Mouse (Mus musculus): ENCODE measurements around the gene Rrn3. TPM values are rescaled to one million over a fixed set of nuclear protein-coding genes. Genes with fewer than 3 reads are reported as not detected.
"Not testable (repeated sequence)": the region's sequence is repeated elsewhere in the genome, so short reads cannot be mapped to it uniquely, and the experiment has no call there.

The Rrn3 gene
- polyA plus RNA-seq, 1 experiment from 2014 or later: 70.6 TPM

DNA sequence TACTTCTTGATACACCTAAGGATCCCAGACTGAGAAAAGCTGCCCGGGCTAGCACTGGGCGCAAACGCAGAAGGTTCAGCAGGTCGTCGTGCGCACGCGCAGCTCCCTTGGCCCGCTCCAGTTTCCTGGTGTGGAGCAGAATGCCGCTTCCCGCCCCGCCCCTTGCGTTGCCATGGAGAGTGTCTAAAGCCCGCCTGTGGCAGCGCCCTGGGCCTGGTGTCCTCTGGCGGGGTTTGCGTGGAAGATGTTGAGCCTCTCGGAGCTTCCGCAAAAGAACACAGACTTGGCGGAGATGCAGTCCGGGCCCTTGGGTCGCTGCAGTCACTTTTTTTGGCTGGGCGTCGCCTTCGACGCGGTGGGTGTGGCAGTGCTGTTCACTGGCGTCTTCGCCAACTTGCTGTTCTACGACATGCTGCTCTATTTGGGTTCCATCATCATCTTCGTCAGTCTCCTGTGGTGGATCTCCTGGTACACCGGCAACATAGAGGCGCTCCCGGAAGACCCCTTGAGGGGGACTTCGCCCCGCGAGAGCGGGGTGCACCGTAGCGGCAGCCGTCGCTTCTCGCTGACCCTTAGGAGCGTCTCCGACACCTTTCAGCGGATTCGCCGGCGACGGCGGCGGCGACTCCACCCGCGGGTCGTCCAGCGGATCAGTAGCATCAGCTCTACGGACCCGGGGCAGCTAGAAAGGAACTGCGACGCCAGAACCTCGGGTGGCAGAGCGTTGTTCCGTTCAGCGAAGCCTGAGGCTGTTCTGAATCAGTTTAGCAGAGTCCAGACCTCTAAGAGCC lies 25.9 kb upstream of the Rrn3 start:
- peak overlapping the region; percentile 37; the same call in 1 of the 2 replicates for H3K27ac ChIP-seq
- no peaks in the 10 kb centered on the region for H3K36me3 ChIP-seq
- no peaks in the 10 kb centered on the region for H3K27me3 ChIP-seq (ENCODE audit: insufficient read depth, poor library complexity, severe bottlenecking)
- no peaks in the 10 kb centered on the region for H3K4me1 ChIP-seq
- DNase-seq (ENCODE audit: low spot score): peak; percentile 97
- under 1% methylated on average over 65 of the region's 65 CpGs for WGBS
- peak overlapping the region; percentile 78 for H3K4me3 ChIP-seq
- H3K9me3 ChIP-seq: no peaks in the 10 kb centered on the region

DNA sequence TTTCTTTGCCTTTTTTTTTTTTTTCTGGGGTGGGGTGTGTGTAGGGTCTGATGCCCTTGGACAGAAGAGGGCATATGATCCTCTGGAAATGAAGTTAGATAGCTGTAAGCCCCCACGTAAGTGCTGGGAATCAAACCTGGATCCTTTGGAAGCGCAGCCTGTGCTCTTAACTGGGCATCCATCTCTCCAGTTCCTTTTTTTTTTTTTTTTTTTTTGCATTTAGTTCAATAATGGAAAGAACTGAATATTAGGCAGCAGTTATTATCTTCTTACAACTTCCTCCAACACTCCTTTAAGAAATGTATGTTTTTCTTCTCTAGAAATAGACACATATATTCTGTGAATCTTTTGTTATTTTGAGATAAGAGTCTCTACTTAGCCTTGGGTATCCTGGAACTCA lies 22.7 kb upstream of the Rrn3 start:
- Histone ChIP-seq H3K27me3 (ENCODE audit: insufficient read depth, poor library complexity, severe bottlenecking) (no peaks in the 10 kb centered on the region), H3K4me1 (no peaks in the 10 kb centered on the region), H3K36me3 (no peaks in the 10 kb centered on the region), H3K27ac (no peak overlapping the region), H3K9me3 (no peaks in the 10 kb centered on the region), H3K4me3 (no peak overlapping the region)
- DNase-seq (ENCODE audit: low spot score): no peak
- 94% methylated on average over 2 of the region's 2 CpGs for WGBS

DNA sequence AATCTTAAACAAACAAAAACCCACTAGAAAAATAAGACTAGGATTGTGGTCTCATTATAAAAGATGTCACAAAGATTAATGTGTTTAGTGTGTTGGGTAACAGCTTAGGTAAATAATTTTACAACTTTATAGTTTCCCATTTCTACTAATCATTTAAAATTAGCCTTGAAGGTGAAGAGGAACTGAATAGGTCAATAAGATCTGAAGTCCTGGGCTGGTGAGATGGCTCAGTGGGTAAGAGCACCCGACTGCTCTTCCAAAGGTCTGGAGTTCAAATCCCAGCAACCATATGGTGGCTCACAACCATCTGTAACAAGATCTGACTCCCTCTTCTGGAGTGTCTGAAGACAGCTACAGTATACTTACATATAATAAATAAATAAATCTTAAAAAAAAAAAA lies 17.7 kb upstream of the Rrn3 start:
- 84% methylated on average over 1 of the region's 1 CpGs for WGBS
- not testable (repeated sequence) for DNase-seq (ENCODE audit: low spot score); H3K4me1 ChIP-seq; H3K36me3 ChIP-seq; H3K9me3 ChIP-seq; H3K27ac ChIP-seq; H3K27me3 ChIP-seq (ENCODE audit: insufficient read depth, poor library complexity, severe bottlenecking); H3K4me3 ChIP-seq

DNA sequence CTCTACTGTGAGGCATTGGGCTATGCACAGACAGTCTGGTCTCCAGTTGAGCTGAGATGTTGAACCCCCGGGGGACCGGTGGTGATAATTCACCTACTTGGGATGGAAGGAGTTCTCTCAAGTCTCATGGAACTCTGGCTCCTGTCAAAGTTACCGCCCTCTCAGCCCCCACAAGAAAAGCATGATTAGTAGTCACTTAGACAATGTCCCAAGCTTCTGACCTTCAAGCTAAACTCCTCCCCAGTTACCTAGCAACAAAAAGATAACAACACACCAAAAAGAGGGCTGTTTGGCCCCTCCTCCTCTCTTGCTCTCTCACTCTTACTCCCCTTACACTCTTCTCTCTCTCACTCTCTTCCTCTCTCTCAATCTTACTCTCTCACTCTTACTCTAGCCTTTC lies 16.0 kb upstream of the Rrn3 start:
- no peaks in the 10 kb centered on the region for H3K4me1 ChIP-seq
- DNase-seq (ENCODE audit: low spot score): no peak
- 46% methylated on average over 3 of the region's 3 CpGs for WGBS
- no peak overlapping the region for H3K27ac ChIP-seq
- H3K4me3 ChIP-seq: no peak overlapping the region
- no peaks in the 10 kb centered on the region for H3K36me3 ChIP-seq
- no peaks in the 10 kb centered on the region for H3K27me3 ChIP-seq (ENCODE audit: insufficient read depth, poor library complexity, severe bottlenecking)
- no peaks in the 10 kb centered on the region for H3K9me3 ChIP-seq

DNA sequence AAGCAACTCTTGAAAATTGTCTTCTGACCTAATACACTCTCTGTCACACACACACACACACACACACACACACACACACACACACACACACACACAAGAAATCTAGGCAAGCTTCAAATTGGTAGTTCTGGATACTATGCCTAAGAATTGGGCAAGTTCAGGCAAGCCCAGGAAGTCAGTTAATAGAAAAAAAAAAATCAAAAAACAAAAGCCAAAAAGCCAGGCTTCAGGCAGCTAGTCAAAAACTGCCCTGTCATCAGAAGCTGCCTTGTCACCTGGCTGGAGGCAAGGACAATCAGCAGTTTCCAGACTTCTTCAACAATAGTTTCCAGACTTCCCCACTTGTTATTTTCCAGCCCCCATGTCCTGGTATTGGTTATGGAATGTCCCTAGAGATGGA lies 14.1 kb upstream of the Rrn3 start:
- no peaks in the 10 kb centered on the region for H3K4me1 ChIP-seq
- no peaks in the 10 kb centered on the region for H3K9me3 ChIP-seq
- no peaks in the 10 kb centered on the region for H3K27me3 ChIP-seq (ENCODE audit: insufficient read depth, poor library complexity, severe bottlenecking)
- H3K36me3 ChIP-seq: no peaks in the 10 kb centered on the region
- no peak for DNase-seq (ENCODE audit: low spot score)
- no peak overlapping the region for H3K4me3 ChIP-seq
- no peak overlapping the region for H3K27ac ChIP-seq

DNA sequence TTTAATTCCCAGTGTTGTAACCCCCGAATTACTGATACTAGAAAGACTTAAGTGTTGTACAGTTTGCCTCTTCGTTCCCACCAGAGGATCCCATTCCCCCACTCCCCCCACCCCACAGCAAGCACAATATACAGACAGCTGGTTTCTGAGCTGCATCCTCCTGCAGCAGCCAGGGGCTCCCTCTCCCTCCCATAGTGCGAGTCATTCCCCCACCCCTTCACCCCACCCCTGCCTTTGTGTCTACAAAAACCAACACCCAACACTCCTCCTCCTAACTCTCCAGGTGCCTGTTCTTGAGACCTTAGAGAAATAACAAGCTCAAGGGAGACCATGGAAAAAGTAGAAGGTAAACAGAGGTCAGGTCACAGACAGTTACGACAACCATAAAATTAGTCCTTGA lies 8.9 kb upstream of the Rrn3 start:
- not testable (repeated sequence) for H3K27me3 ChIP-seq (ENCODE audit: insufficient read depth, poor library complexity, severe bottlenecking); H3K9me3 ChIP-seq; H3K36me3 ChIP-seq; H3K4me3 ChIP-seq; DNase-seq (ENCODE audit: low spot score); H3K27ac ChIP-seq; H3K4me1 ChIP-seq
- WGBS: 69% methylated on average over 4 of the region's 4 CpGs

DNA sequence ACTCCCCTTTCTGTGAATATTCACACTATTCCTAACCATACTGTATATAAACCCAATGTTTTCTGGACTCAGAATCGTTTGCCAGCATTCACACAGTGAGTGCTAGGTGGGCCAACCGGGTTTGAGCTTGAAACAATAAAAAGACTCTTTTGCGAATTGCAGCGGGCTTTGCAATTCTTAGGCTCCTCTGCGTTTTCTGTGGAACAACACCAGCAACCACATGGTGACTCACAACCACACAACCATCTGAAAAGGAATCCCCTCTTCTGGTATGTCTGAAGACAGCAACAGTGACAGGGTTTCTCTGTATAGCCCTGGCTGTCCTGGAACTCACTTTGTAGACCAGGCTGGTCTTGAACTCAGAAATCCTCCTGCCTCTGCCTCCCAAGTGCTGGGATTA lies 8.5 kb upstream of the Rrn3 start:
- DNase-seq (ENCODE audit: low spot score); H3K4me3 ChIP-seq; H3K27ac ChIP-seq; H3K27me3 ChIP-seq (ENCODE audit: insufficient read depth, poor library complexity, severe bottlenecking); H3K4me1 ChIP-seq; H3K9me3 ChIP-seq; H3K36me3 ChIP-seq: not testable (repeated sequence)
- 80% methylated on average over 5 of the region's 5 CpGs for WGBS

DNA sequence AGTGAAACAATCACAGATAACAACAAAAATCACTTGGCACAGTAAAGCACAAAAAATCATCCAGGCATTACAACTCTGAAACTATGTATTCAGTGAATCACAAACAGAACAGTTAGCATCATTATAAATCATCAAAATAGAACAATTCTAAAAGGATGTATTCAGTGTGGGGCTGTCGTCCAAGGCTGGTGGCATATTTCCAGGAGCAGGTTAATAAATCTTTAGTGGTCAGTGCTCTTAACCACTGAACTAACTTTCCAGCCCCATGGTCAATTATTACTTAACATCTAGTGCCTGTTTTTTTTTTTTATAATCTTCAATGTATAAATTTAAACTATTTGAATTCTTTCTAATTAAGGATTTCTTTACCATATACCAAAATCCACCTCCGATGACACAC lies 6.5 kb upstream of the Rrn3 start:
- not testable (repeated sequence) for H3K4me1 ChIP-seq; H3K9me3 ChIP-seq; DNase-seq (ENCODE audit: low spot score); H3K27me3 ChIP-seq (ENCODE audit: insufficient read depth, poor library complexity, severe bottlenecking); H3K4me3 ChIP-seq; H3K36me3 ChIP-seq; H3K27ac ChIP-seq
- WGBS: 90% methylated on average over 2 of the region's 2 CpGs

DNA sequence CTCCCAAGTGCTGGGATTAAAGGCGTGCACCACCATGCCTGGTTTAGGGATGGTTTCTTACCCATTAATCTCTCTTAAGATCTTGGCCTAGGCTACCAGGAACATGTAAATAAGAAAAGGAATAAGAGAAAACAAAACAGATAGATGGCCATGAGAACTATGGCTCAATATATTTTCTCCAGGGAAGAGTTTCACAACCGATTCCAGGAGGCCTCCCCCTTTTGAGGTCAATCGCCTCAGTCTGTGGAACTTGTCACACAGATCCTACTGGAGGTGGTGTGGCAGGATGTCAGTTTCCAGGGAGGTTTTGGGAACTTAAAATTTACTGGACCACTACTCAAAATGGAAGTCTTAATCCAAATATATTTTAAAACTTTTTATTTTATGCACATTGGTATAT lies 5.9 kb upstream of the Rrn3 start:
- not testable (repeated sequence) for H3K27me3 ChIP-seq (ENCODE audit: insufficient read depth, poor library complexity, severe bottlenecking); H3K27ac ChIP-seq; H3K4me3 ChIP-seq; DNase-seq (ENCODE audit: low spot score); H3K9me3 ChIP-seq; H3K36me3 ChIP-seq; H3K4me1 ChIP-seq
- WGBS: 86% methylated on average over 3 of the region's 3 CpGs

DNA sequence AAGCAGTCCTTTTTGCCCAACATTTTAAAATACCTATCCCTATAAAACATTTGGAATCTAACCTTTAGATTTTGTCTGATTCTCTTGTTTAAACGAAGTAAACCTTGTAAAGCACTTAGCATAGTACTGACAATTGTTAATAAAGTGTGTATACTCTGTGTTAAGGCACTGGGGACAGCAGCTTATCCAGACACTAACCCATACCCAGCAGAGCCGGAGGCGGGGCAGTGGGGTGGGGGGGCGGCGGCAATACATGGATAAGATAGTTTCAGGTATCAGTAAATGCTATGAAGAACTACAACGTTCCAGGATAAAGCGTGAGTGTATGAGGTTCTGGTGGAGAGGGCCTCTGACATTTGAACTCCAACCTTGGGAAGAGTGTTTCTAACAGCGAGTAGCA lies 708 bp downstream of the Rrn3 start:
- WGBS: 21% methylated on average over 8 of the region's 8 CpGs
- Histone ChIP-seq H3K9me3 (0 out of 2 replicates have a peak, but pooled peaks cover 4% of the 10 kb centered on the region), H3K27me3 (ENCODE audit: insufficient read depth, poor library complexity, severe bottlenecking) (no peaks in the 10 kb centered on the region), H3K27ac (peak overlapping the region; percentile 95; the same call in 1 of the 2 replicates), H3K4me1 (peaks cover 13% of the 10 kb centered on the region), H3K36me3 (peaks cover 44% of the 10 kb centered on the region), H3K4me3 (peak overlapping the region; percentile 84)
- DNase-seq (ENCODE audit: low spot score): no peak

DNA sequence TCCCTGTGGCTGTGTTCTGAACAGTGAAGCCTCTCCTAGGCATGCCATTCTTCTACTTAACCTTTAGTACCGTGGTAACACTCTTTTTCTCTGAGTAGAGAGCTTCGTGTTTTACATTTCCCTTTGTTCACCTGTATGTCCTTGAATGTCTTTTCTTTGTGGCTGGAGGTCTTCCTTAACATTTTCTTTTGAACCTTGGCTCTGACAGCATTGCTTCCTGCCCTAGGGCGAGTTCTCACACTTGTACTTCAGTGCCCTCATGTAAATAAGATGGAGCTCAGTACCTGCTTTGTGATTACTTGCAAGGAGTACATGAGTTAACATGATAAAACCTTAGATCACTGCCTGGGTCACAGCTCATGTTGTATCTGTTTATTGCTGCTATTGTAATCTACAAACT lies 5.4 kb downstream of the Rrn3 start:
- H3K4me1 ChIP-seq: peaks cover 7% of the 10 kb centered on the region; the same call in 1 of the 2 replicates
- no peak overlapping the region for H3K27ac ChIP-seq
- no peaks in the 10 kb centered on the region for H3K27me3 ChIP-seq (ENCODE audit: insufficient read depth, poor library complexity, severe bottlenecking)
- H3K36me3 ChIP-seq: peaks cover 80% of the 10 kb centered on the region
- DNase-seq (ENCODE audit: low spot score): no peak
- no peak overlapping the region for H3K4me3 ChIP-seq
- H3K9me3 ChIP-seq: no peaks in the 10 kb centered on the region
- WGBS: 84% methylated on average over 3 of the region's 3 CpGs

DNA sequence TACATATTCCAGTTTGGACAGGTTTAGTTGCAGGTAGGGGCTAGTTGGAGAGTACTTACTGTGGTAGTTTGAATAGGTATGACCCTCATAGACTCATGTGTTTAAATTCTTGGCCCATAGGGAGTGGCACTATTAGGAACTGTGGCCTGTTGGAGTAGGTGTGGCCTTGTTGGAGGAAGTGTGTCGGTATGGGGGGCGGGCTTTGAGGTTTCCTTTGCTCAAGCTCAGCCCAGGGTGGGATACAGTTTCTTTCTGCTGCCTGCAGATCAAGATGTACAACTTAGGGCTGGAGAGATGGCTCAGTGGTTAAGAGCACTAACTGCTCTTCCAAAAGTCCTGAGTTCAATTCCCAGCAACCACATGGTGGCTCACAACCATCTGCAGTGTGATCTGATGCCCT lies 12.9 kb downstream of the Rrn3 start:
- H3K4me1 ChIP-seq; H3K4me3 ChIP-seq; H3K9me3 ChIP-seq; H3K27me3 ChIP-seq (ENCODE audit: insufficient read depth, poor library complexity, severe bottlenecking); H3K27ac ChIP-seq: not testable (repeated sequence)
- peaks cover 95% of the 10 kb centered on the region for H3K36me3 ChIP-seq
- WGBS: 84% methylated on average over 2 of the region's 2 CpGs
- peak; percentile 53 for DNase-seq (ENCODE audit: low spot score)

DNA sequence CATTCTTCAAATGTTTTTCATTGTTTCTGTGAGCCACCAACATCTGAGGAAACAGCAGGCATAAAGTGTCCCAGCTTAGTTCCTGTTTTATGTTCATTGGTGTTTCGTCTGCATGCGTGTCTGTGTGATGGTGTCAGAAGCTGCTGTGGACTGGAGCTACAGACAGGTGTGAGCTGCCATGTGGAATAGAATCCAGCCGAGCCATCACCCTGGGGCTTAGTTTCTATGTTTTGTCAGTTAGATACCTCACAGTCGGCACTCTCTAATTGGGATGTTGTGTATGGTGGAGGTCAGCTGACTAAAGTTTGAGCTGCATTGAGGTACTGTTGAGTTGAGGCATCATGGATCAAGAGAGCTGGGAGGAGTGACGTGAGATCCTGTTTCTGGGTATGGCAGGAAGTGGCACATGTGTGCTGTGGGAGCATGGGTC lies 16.3 kb downstream of the Rrn3 start:
- Histone ChIP-seq H3K9me3 (no peaks in the 10 kb centered on the region), H3K4me1 (no peaks in the 10 kb centered on the region), H3K36me3 (peaks cover 96% of the 10 kb centered on the region), H3K27me3 (ENCODE audit: insufficient read depth, poor library complexity, severe bottlenecking) (no peaks in the 10 kb centered on the region), H3K4me3 (no peak overlapping the region), H3K27ac (no peak overlapping the region)
- DNase-seq (ENCODE audit: low spot score): no peak
- WGBS: 90% methylated on average over 5 of the region's 5 CpGs

DNA sequence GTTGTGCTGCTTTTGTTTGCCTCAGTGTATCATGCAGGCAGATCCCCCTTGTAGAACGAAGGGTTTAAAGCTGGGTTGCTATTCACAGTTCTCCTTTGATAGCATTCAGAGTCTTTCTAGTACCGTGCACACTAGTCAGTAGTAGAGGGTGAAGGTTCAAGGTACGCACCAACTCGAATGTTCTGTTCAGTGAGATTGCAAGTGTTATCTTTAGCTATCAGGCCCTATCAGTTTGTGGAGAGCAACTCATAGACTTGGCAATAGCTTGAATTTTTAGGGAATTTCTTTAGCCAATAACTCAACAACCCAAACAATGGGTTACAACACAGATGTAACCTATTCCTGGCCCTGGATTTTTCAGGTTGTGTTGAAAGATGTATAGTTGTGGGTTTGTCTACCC lies 20.7 kb downstream of the Rrn3 start:
- no peaks in the 10 kb centered on the region for H3K9me3 ChIP-seq
- no peak overlapping the region for H3K4me3 ChIP-seq
- WGBS: 94% methylated on average over 4 of the region's 4 CpGs
- H3K27me3 ChIP-seq (ENCODE audit: insufficient read depth, poor library complexity, severe bottlenecking): no peaks in the 10 kb centered on the region
- H3K4me1 ChIP-seq: no peaks in the 10 kb centered on the region
- DNase-seq (ENCODE audit: low spot score): no peak
- peaks cover 95% of the 10 kb centered on the region for H3K36me3 ChIP-seq
- no peak overlapping the region for H3K27ac ChIP-seq
